Mouse (Mus musculus): ENCODE results near the gene Ppp1r3e. TPM values are rescaled to one million over a fixed set of nuclear protein-coding genes. Genes with fewer than 3 reads are reported as not detected.

Gene Ppp1r3e
- polyA plus RNA-seq, 1 experiment from 2014 or later: 1.3 TPM

DNA sequence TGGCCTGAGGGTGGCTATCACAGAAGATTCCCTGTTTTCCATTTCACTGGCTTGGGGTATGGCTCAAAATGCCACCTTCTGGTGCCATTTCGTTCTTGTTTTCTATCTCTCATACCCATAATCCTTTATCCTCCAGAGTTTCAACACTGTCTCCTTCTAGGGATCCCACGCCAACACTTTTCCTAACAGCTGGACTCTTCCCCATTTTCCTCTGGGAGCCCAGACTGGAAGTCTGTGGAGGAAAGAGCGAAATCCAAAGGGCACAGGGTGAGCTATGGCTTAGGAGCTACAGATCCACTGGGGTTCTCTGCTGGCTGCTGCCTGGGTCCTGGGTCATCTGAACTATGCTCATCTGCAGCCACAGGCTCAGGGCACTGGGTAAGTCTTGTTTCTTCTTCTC, 3.2 kb downstream of the Ppp1r3e start:
- no peak for ATAC-seq (ENCODE audit: insufficient number of reproducible peaks, insufficient read depth, low FRiP score, low TSS enrichment)
- Histone ChIP-seq H3K4me2 (replicated peaks) (no peak overlapping the region), H3K36me3 (no peaks in the 10 kb centered on the region), H3K27ac (no peak overlapping the region), H3K9ac (no peak overlapping the region), H3K4me3 (no peak overlapping the region), H3K4me1 (peaks cover 15% of the 10 kb centered on the region), H3K9me3 (no peaks in the 10 kb centered on the region), H3K27me3 (peaks cover 18% of the 10 kb centered on the region; the same call in 1 of the 2 replicates)
- WGBS: 79% methylated on average over 3 of the region's 3 CpGs

DNA sequence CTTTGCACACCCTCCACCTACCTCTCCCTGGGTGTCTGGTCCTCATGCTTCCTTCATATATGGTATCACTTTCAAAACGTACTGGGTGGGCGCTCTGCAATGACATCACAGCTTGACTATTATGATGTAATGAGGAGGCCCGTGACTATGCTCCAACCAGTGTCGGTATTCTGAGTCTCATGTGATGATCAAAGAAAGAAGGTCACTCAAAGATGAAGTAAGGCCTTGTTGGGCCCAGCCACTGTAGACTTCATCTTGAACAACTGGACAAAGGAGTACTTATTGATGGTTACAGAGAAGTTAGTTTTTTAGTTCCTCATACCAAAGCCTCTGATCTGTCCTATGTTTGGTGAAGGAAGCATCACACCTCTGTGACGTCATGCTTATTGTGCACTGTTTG, 6.5 kb downstream of the Ppp1r3e start, which contains the start of gene Homez:
Homez (minus strand) TSS at position 101 of the 400 bp plus-strand sequence.
- Histone ChIP-seq H3K27me3 (no peaks in the 10 kb centered on the region), H3K9me3 (no peaks in the 10 kb centered on the region), H3K36me3 (no peaks in the 10 kb centered on the region), H3K4me3 (no peak within 1 kb of the TSS), H3K4me2 (replicated peaks) (no peak within 1 kb of the TSS), H3K27ac (no peak within 1 kb of the TSS), H3K4me1 (peaks cover 5% of the 10 kb centered on the region), H3K9ac (no peak within 1 kb of the TSS)
- WGBS: 86% methylated on average over 5 of the region's 5 CpGs
- no peak for ATAC-seq (ENCODE audit: insufficient number of reproducible peaks, insufficient read depth, low FRiP score, low TSS enrichment)

DNA sequence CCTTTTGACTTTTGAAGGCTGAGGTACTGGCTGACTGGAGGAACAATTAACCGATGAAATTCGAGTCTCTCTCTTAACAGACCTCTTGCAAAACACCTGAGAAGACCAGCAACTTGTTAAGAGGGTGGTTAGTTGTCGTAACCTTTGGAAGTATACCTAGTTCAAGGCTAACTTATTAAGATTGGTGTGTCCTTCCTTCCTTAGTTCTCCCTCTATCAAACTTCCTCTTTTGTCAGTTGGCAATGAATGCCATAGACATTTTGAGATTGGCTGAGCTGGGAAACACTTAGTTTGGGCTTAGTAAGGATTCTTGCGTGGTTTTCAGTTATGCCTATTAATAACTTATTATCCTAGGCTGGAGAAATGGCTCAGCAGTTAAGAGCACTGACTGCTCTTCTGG, 9.3 kb downstream of the Ppp1r3e start:
- Histone ChIP-seq H3K9me3 (no peaks in the 10 kb centered on the region), H3K36me3 (no peaks in the 10 kb centered on the region), H3K9ac (no peak overlapping the region), H3K4me1 (no peaks in the 10 kb centered on the region), H3K27me3 (no peaks in the 10 kb centered on the region), H3K4me2 (replicated peaks) (no peak overlapping the region), H3K4me3 (no peak overlapping the region), H3K27ac (no peak overlapping the region)
- WGBS: 85% methylated on average over 4 of the region's 4 CpGs
- no peak for ATAC-seq (ENCODE audit: insufficient number of reproducible peaks, insufficient read depth, low FRiP score, low TSS enrichment)

DNA sequence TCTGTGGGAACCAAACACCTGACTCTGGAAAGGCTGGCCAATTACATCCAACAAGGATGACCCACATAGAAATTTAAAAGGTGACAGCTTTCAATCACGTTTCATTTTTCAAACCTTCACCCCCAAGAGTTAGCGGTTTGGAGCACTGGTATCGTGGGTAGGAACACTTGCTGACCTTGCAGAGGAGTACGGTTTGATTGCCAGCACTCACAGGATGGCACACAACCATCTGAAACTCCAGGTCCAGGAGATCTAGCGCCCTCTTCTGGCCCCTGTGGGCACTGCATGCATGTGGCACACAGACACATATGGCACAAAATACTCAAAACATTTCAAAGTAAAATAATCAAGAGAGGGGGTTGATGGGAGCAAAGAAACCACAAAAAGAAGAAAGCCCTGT, 10.4 kb downstream of the Ppp1r3e start:
- H3K27ac ChIP-seq: no peak overlapping the region
- H3K27me3 ChIP-seq: no peaks in the 10 kb centered on the region
- H3K9ac ChIP-seq: no peak overlapping the region
- H3K4me3 ChIP-seq: no peak overlapping the region
- ATAC-seq (ENCODE audit: insufficient number of reproducible peaks, insufficient read depth, low FRiP score, low TSS enrichment): no peak
- no peaks in the 10 kb centered on the region for H3K9me3 ChIP-seq
- H3K4me2 ChIP-seq (replicated peaks): no peak overlapping the region
- no peaks in the 10 kb centered on the region for H3K36me3 ChIP-seq
- WGBS: 55% methylated on average over 5 of the region's 5 CpGs
- H3K4me1 ChIP-seq: no peaks in the 10 kb centered on the region

DNA sequence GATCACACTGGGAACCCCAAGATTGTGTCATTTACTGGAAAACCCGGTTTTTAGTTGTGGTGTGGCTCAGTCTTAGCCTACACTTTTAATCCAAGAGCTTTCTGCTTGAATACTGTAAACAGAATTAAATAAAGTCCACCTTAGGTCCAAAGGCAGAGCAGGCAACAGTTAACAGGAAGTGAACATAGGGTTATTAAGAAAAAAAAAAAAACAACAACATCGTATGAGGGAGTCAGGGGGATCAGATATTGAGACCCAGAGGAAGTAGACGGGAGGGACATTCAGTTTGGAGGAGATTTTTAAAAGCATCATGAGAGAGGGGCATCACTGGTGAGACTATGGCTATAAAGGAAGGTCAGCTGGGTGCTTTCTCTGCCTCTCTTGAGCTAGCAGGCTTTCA, 11.1 kb downstream of the Ppp1r3e start:
- no peak overlapping the region for H3K27ac ChIP-seq
- ATAC-seq (ENCODE audit: insufficient number of reproducible peaks, insufficient read depth, low FRiP score, low TSS enrichment): no peak
- H3K9me3 ChIP-seq: no peaks in the 10 kb centered on the region
- no peak overlapping the region for H3K4me2 ChIP-seq (replicated peaks)
- H3K27me3 ChIP-seq: no peaks in the 10 kb centered on the region
- no peak overlapping the region for H3K9ac ChIP-seq
- 51% methylated on average over 3 of the region's 3 CpGs for WGBS
- no peak overlapping the region for H3K4me3 ChIP-seq
- no peaks in the 10 kb centered on the region for H3K36me3 ChIP-seq
- H3K4me1 ChIP-seq: no peaks in the 10 kb centered on the region

DNA sequence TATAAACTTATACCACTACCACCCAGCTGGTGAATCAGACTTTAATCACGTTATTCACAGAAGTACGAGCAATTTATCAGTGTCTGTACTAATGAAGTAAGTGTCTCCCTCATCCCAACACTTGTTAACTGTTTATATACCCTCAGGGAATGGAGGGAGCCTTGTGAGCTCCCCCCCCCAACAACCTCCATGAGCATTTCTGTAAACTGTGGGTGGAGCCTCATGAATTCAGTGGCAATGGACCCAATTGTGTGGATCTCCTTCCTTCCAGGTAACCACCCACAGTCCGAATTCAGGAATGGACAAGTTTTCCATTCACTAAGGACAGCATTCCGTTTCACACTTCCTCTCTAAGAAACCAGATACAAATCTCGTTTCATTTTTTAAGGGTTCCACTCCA, 11.7 kb downstream of the Ppp1r3e start:
- Histone ChIP-seq H3K9me3 (no peaks in the 10 kb centered on the region), H3K9ac (no peak overlapping the region), H3K27ac (no peak overlapping the region), H3K4me2 (replicated peaks) (no peak overlapping the region), H3K27me3 (no peaks in the 10 kb centered on the region), H3K4me3 (no peak overlapping the region), H3K36me3 (no peaks in the 10 kb centered on the region), H3K4me1 (no peaks in the 10 kb centered on the region)
- WGBS: 83% methylated on average over 5 of the region's 5 CpGs
- ATAC-seq (ENCODE audit: insufficient number of reproducible peaks, insufficient read depth, low FRiP score, low TSS enrichment): no peak

DNA sequence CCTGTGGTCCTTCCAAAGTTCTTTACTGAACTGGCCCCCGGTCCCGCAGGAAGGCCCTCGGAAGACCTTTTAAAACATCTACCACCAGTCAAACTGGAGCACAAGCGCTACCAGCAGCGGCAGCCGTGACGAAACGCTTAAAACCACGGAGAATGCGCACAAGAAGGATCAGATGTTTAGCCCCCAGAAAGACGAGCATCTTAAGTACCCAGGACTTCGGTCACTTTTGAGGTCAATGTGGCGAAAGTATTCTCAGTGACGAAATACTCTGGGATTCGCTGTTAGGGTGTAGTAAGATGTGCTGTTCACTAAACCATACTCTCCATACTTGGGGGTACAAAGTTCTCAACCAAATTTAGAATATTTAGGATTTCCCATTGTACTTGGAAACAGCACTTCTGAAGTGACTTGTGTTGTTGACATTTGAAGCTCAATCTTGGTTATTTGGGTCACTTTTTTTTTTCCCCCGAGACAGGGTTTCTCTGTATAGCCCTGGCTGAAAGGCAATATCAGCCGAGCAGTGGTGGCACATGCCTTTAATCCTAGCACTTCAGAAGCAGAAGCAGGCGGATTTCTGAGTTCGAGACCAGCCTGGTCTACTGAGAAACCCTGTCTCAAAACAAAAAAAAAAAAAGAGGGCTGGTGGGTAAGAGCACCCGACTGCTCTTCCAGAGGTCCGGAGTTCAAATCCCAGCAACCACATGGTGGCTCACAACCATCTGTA, 12.9 kb downstream of the Ppp1r3e start:
- no peaks in the 10 kb centered on the region for H3K27me3 ChIP-seq
- no peak for ATAC-seq (ENCODE audit: insufficient number of reproducible peaks, insufficient read depth, low FRiP score, low TSS enrichment)
- H3K9ac ChIP-seq: peak overlapping the region; percentile 88
- H3K9me3 ChIP-seq: no peaks in the 10 kb centered on the region
- 18% methylated on average over 21 of the region's 21 CpGs for whole genome bisulfite sequencing
- H3K4me1 ChIP-seq: no peaks in the 10 kb centered on the region
- H3K36me3 ChIP-seq: no peaks in the 10 kb centered on the region
- H3K27ac ChIP-seq: peak overlapping the region; percentile 65; the same call in 1 of the 2 replicates
- H3K4me3 ChIP-seq: peak overlapping the region; percentile 86
- H3K4me2 ChIP-seq (replicated peaks): peak overlapping the region; percentile 60

DNA sequence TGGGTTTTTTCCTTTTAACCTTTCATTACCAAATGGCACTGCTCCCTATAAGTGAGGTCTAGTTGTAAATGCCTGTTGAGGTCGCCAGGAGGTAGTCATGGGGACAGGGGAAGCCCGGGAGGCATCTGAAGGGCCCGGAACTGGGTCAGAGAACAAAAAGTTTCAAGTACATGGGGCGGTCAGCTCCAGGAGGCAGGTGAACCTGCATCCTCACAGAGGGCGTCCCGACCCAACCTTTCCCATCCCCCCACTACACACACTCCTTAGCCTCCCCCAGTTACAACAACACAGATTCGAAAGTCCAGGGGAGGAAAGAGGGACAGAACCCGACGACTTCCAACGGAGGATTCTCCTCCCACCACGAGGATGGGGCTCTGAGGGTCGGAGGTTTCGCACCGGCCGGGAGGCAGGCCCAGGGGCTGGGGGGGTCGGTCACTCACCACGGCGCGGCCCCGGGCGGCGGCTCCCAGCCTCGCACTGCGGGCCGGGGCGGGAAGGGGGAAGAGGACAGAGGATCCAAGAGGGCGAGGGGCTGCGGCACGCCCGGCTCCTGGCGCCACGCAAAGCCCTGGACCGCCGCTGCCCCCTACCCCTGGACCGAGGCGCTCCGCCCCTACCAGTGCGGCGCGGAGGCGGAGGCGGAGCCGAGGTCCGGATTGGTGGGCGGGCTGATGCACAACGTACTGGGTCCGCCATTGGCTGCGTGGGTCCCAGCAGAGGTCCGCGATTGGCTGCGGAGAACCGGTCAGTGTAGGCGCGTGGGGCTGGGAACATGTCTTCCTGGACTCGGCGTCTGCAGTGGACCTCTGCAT, 13.6 kb downstream of the Ppp1r3e start:
- H3K4me3 ChIP-seq: peak overlapping the region; percentile 86
- H3K27me3 ChIP-seq: no peaks in the 10 kb centered on the region
- peak overlapping the region; percentile 72 for H3K27ac ChIP-seq
- WGBS: under 1% methylated on average over 55 of the region's 56 CpGs
- no peaks in the 10 kb centered on the region for H3K36me3 ChIP-seq
- H3K4me1 ChIP-seq: no peaks in the 10 kb centered on the region
- peak overlapping the region; percentile 60 for H3K4me2 ChIP-seq (replicated peaks)
- ATAC-seq (ENCODE audit: insufficient number of reproducible peaks, insufficient read depth, low FRiP score, low TSS enrichment): peak; percentile 100
- no peaks in the 10 kb centered on the region for H3K9me3 ChIP-seq
- peak overlapping the region; percentile 88 for H3K9ac ChIP-seq

DNA sequence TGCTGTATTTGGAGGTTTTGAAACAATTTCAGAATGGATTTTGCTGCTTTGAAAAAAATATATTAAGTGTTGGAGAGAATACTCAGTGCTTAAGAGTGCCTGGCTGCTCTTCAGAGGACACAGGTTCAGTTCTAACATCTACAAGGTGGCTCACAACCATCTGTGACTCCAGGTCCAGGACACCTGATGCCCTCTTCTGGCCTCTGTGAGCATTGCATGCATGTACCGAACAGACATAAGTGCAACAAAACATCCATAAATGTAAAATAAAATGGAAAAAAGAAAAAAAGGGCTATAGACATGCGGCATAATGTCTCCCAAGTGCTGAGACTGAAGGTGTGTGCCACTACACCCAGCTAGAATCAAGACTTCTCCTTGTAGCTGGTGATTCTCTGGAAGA, 16.8 kb downstream of the Ppp1r3e start:
- 52% methylated on average over 2 of the region's 2 CpGs for WGBS

DNA sequence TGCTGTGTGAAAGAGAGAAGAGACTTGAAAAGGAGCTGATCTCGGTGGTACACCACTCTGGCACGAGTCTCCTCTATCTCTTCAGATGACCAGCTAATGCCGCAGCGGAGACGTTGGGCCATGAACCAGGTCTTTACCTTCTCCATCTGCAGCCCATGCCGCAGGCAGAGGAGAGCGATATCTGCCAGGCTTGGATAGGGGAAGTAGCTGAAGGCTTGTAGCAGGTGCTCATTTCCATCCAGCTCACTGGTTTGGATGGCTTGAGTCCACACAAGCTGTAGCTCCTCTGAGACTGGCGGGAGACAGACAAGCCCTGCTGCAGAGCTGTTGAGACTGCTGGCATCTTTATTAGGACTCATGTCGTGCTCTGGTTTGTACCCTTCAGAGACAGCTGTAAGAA, 19.5 kb downstream of the Ppp1r3e start:
- Histone ChIP-seq H3K9me3 (no peaks in the 10 kb centered on the region), H3K4me1 (no peaks in the 10 kb centered on the region), H3K4me2 (replicated peaks) (no peak overlapping the region), H3K36me3 (peaks cover 26% of the 10 kb centered on the region), H3K9ac (no peak overlapping the region), H3K4me3 (no peak overlapping the region), H3K27me3 (no peaks in the 10 kb centered on the region), H3K27ac (no peak overlapping the region)
- 94% methylated on average over 9 of the region's 9 CpGs for WGBS
- no peak for ATAC-seq (ENCODE audit: insufficient number of reproducible peaks, insufficient read depth, low FRiP score, low TSS enrichment)

More for the DNA sequence above, 16.8 kb downstream of the Ppp1r3e start:
- Histone ChIP-seq H3K27me3 (no peaks in the 10 kb centered on the region), H3K27ac (no peak overlapping the region), H3K36me3 (peaks cover 23% of the 10 kb centered on the region), H3K4me2 (replicated peaks) (no peak overlapping the region), H3K9ac (no peak overlapping the region), H3K4me1 (no peaks in the 10 kb centered on the region), H3K4me3 (no peak overlapping the region), H3K9me3 (no peaks in the 10 kb centered on the region)
- ATAC-seq (ENCODE audit: insufficient number of reproducible peaks, insufficient read depth, low FRiP score, low TSS enrichment): no peak

DNA sequence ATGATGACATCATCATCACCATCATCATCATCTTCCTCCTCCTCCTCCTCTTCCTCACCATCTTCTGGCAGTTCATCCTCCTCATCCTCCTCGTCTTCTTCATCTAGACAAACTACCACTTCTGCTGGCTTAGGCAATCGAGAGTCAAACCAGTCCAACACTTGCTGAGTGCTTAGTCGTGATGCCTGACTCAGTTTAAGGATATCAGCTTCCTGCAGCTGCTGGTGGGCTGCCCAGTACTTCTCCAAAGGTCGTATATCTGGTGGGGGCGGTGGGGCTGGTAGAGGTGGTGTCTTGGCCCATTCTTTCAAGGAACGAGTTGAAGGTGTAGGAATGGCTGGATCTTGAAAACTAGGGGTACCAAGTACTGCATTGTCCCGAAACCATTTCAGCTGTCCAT, 20.6 kb downstream of the Ppp1r3e start:
- Histone ChIP-seq H3K4me3 (no peak overlapping the region), H3K36me3 (peaks cover 26% of the 10 kb centered on the region), H3K27ac (no peak overlapping the region), H3K27me3 (no peaks in the 10 kb centered on the region), H3K9me3 (no peaks in the 10 kb centered on the region), H3K4me1 (no peaks in the 10 kb centered on the region), H3K9ac (no peak overlapping the region), H3K4me2 (replicated peaks) (no peak overlapping the region)
- WGBS: 91% methylated on average over 7 of the region's 7 CpGs
- no peak for ATAC-seq (ENCODE audit: insufficient number of reproducible peaks, insufficient read depth, low FRiP score, low TSS enrichment)

DNA sequence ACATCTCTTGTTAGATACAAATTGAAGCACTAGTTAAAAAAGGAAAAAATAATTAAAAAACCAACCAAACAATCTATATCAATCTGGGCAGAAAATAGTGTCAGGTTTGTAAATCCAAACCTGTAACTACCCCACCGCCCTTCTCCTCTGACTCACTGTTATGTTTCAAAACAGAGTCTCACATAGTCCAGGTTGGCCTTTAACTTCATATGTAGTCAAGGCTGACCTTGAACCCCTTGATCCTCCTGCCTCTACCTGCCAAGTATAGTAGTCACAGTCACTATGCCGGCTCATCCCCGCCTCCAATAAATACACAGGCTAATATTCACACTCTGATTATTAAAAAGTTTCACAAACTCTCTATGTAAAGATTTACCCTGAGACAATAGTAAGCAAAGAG, 21.6 kb downstream of the Ppp1r3e start:
- Histone ChIP-seq H3K4me1 (no peaks in the 10 kb centered on the region), H3K4me3 (no peak overlapping the region), H3K9ac (no peak overlapping the region), H3K27ac (no peak overlapping the region), H3K36me3 (peaks cover 26% of the 10 kb centered on the region), H3K4me2 (replicated peaks) (no peak overlapping the region), H3K27me3 (no peaks in the 10 kb centered on the region), H3K9me3 (no peaks in the 10 kb centered on the region)
- no peak for ATAC-seq (ENCODE audit: insufficient number of reproducible peaks, insufficient read depth, low FRiP score, low TSS enrichment)
- WGBS: 98% methylated on average over 3 of the region's 3 CpGs

All from embryonic facial prominence, embryonic 12.5 days (tissue).